Comparison of ENCODE assay signal across 8 mouse cellular contexts in genomic region chr3:102335146-102335545, GRCm38 (mm10).
DNase-seq lines count a peak whose midpoint lies in the region; ATAC-seq and TF ChIP-seq lines count a peak whose summit lies in the region.

No protein-coding gene starts in this region.

- no peaks in the 10 kb centered on the region for H3K4me1 ChIP-seq in hindbrain, embryonic 11.5 days (replicated peaks; ENCODE audit: control insufficient read depth, insufficient read depth, low read length)
- no peaks in the 10 kb centered on the region for H3K4me1 ChIP-seq in hindbrain, embryonic 16.5 days (ENCODE audit: control insufficient read depth, insufficient read depth, low read depth, low read length)
- H3K4me1 ChIP-seq in E14TG2a.4 (replicated peaks; ENCODE audit: low read depth, low read length) = no peaks in the 10 kb centered on the region
- H3K4me1 ChIP-seq in midbrain, postnatal 0 days (ENCODE audit: insufficient read depth, low read length) = no peaks in the 10 kb centered on the region

- TF ChIP-seq CTCF in E14TG2a.4 (conservative IDR thresholded peaks at IDR 0.05; ENCODE audit: low read length) = peak; percentile 91
- TF ChIP-seq CTCF in brain, embryonic 14.5 days (IDR thresholded peaks at IDR 0.05; ENCODE audit: borderline replicate concordance, extremely low read depth, insufficient read depth, insufficient read length) = peak; percentile 62; the same call in 1 of the 2 replicates
- peak; percentile 75 for TF ChIP-seq CTCF in midbrain, postnatal 0 days (IDR thresholded peaks at IDR 0.05)

- WGBS in hindbrain, embryonic 11.5 days = 85% methylated on average over 3 of the region's 3 CpGs
- 90% methylated on average over 3 of the region's 3 CpGs for WGBS in hindbrain, embryonic 16.5 days
- WGBS in midbrain, postnatal 0 days = 78% methylated on average over 3 of the region's 3 CpGs

- intact Hi-C loops in gastrocnemius, postnatal 14 days (cut with DNase I; ENCODE audit: low total_unique reads) = loop anchor here (10.0 kb wide), 1 partner anchor 470 kb away; no protein-coding TSS in a partner anchor

- TF ChIP-seq POLR2A in brain, embryonic 14.5 days (IDR thresholded peaks at IDR 0.05; ENCODE audit: borderline replicate concordance, extremely low read depth, insufficient read depth, insufficient read length, poor library complexity, severe bottlenecking) = no peak

- peak; percentile 27; the same call in 1 of the 2 replicates for ATAC-seq in hindbrain, embryonic 11.5 days (ENCODE audit: low FRiP score)
- no peak for ATAC-seq in hindbrain, embryonic 16.5 days
- no peak for ATAC-seq in midbrain, postnatal 0 days (ENCODE audit: low FRiP score)

- no peaks in the 10 kb centered on the region for H3K27me3 ChIP-seq in hindbrain, embryonic 11.5 days (ENCODE audit: control insufficient read depth, insufficient read depth, low read length)
- no peaks in the 10 kb centered on the region for H3K27me3 ChIP-seq in hindbrain, embryonic 16.5 days (replicated peaks; ENCODE audit: control insufficient read depth, insufficient read depth, low read length)
- H3K27me3 ChIP-seq in E14TG2a.4 (ENCODE audit: insufficient read depth, low read length) = peaks cover 10% of the 10 kb centered on the region; the same call in 1 of the 2 replicates
- no peaks in the 10 kb centered on the region for H3K27me3 ChIP-seq in midbrain, postnatal 0 days (ENCODE audit: insufficient read depth, low read length)

- H3K36me3 ChIP-seq in hindbrain, embryonic 11.5 days (ENCODE audit: control insufficient read depth, insufficient read depth, low read length) = no peaks in the 10 kb centered on the region
- no peaks in the 10 kb centered on the region for H3K36me3 ChIP-seq in hindbrain, embryonic 16.5 days (ENCODE audit: control insufficient read depth, insufficient read depth, low read length)
- H3K36me3 ChIP-seq in E14TG2a.4 (ENCODE audit: insufficient read depth, low read length) = no peaks in the 10 kb centered on the region
- no peaks in the 10 kb centered on the region for H3K36me3 ChIP-seq in midbrain, postnatal 0 days (ENCODE audit: insufficient read depth, low read length)

- H3K4me3 ChIP-seq in hindbrain, embryonic 11.5 days (ENCODE audit: low read depth, low read length) = no peak overlapping the region
- no peak overlapping the region for H3K4me3 ChIP-seq in hindbrain, embryonic 16.5 days (ENCODE audit: low read length)
- H3K4me3 ChIP-seq in E14TG2a.4 (replicated peaks; ENCODE audit: low read length) = no peak overlapping the region
- H3K4me3 ChIP-seq in midbrain, postnatal 0 days (ENCODE audit: low read depth, low read length) = no peak overlapping the region

- no peaks in the 10 kb centered on the region for H3K9me3 ChIP-seq in hindbrain, embryonic 11.5 days (ENCODE audit: control insufficient read depth, low read length)
- H3K9me3 ChIP-seq in hindbrain, embryonic 16.5 days (ENCODE audit: control insufficient read depth, low read length) = no peaks in the 10 kb centered on the region
- H3K9me3 ChIP-seq in E14TG2a.4 (ENCODE audit: low read length) = no peaks in the 10 kb centered on the region
- H3K9me3 ChIP-seq in midbrain, postnatal 0 days (ENCODE audit: low read length) = no peaks in the 10 kb centered on the region

- no peak overlapping the region for H3K4me2 ChIP-seq in hindbrain, embryonic 11.5 days (replicated peaks; ENCODE audit: low read depth, low read length)
- no peak overlapping the region for H3K4me2 ChIP-seq in hindbrain, embryonic 16.5 days (ENCODE audit: low read length)
- H3K4me2 ChIP-seq in midbrain, postnatal 0 days (ENCODE audit: low read depth, low read length, poor library complexity, severe bottlenecking) = no peak overlapping the region

- H3K27ac ChIP-seq in hindbrain, embryonic 11.5 days (ENCODE audit: low read depth, low read length) = no peak overlapping the region
- no peak overlapping the region for H3K27ac ChIP-seq in hindbrain, embryonic 16.5 days (ENCODE audit: low read depth, low read length)
- no peak overlapping the region for H3K27ac ChIP-seq in midbrain, postnatal 0 days (ENCODE audit: low read depth, low read length)

- no peak overlapping the region for H3K9ac ChIP-seq in hindbrain, embryonic 11.5 days (ENCODE audit: low read depth, low read length)
- H3K9ac ChIP-seq in hindbrain, embryonic 16.5 days (ENCODE audit: low read depth, low read length) = no peak overlapping the region
- H3K9ac ChIP-seq in midbrain, postnatal 0 days (replicated peaks; ENCODE audit: low read length, poor library complexity, severe bottlenecking) = no peak overlapping the region

- peak; percentile 61 for DNase-seq in hindbrain, embryonic 11.5 days (ENCODE audit: low spot score)
- peak; percentile 18 for DNase-seq in brain, embryonic 14.5 days (ENCODE audit: low read depth)
- DNase-seq in gastrocnemius, postnatal 14 days = peak; percentile 39
- DNase-seq in kidney, postnatal 36 days = peak; percentile 41 to 73
- DNase-seq in midbrain, postnatal 0 days (ENCODE audit: low spot score) = peak; percentile 21
- DNase-seq in T-cell, adult 2 months (ENCODE audit: low spot score) = no peak
